In genomic region chr8:96680416-96681027, GRCm38 (mm10) we compare ENCODE assay signal across 14 mouse cellular contexts.
A peak's percentile ranks its signal among the peaks of the same experiment; 100 is the strongest.
DNase-seq lines count a peak whose midpoint lies in the region; ATAC-seq and TF ChIP-seq lines count a peak whose summit lies in the region.
"Had no signal": no experiment of that assay in that cellular context is flagged by ENCODE, and none has a peak within 500 bp of the region (broad histone marks: within the 10 kb centered on the region; RNA-seq: fewer than 3 reads in every experiment).

No protein-coding gene starts in this region.

- H3K4me1 ChIP-seq in forebrain, embryonic 15.5 days, result peaks cover 9% of the 10 kb centered on the region
- no peaks in the 10 kb centered on the region for H3K4me1 ChIP-seq in forebrain, embryonic 11.5 days (replicated peaks; ENCODE audit: control insufficient read depth, insufficient read depth, low read length)
- H3K4me1 ChIP-seq in hindbrain, postnatal 0 days (ENCODE audit: insufficient read depth, low read length), result no peaks in the 10 kb centered on the region
- H3K4me1 ChIP-seq in heart, embryonic 11.5 days (ENCODE audit: control insufficient read depth, insufficient read depth, low read length), result no peaks in the 10 kb centered on the region
- H3K4me1 ChIP-seq: embryonic facial prominence, embryonic 12.5 days had no signal

- no peaks in the 10 kb centered on the region for H3K9me3 ChIP-seq in forebrain, embryonic 15.5 days
- H3K9me3 ChIP-seq in forebrain, embryonic 11.5 days (ENCODE audit: control insufficient read depth, low read length), result no peaks in the 10 kb centered on the region
- no peaks in the 10 kb centered on the region for H3K9me3 ChIP-seq in hindbrain, postnatal 0 days (ENCODE audit: low read length)
- H3K9me3 ChIP-seq in heart, embryonic 11.5 days (replicated peaks; ENCODE audit: control insufficient read depth, low read length), result no peaks in the 10 kb centered on the region
- H3K9me3 ChIP-seq: embryonic facial prominence, embryonic 12.5 days had no signal

- H3K36me3 ChIP-seq in forebrain, embryonic 15.5 days, result no peaks in the 10 kb centered on the region
- no peaks in the 10 kb centered on the region for H3K36me3 ChIP-seq in forebrain, embryonic 11.5 days (ENCODE audit: control insufficient read depth, insufficient read depth, low read length)
- H3K36me3 ChIP-seq in hindbrain, postnatal 0 days (ENCODE audit: insufficient read depth, low read length), result no peaks in the 10 kb centered on the region
- no peaks in the 10 kb centered on the region for H3K36me3 ChIP-seq in heart, embryonic 11.5 days (ENCODE audit: control insufficient read depth, insufficient read depth, low read length)
- H3K36me3 ChIP-seq: embryonic facial prominence, embryonic 12.5 days had no signal

- H3K27me3 ChIP-seq in forebrain, embryonic 15.5 days, result no peaks in the 10 kb centered on the region
- no peaks in the 10 kb centered on the region for H3K27me3 ChIP-seq in forebrain, embryonic 11.5 days (ENCODE audit: control insufficient read depth, insufficient read depth, low read length)
- H3K27me3 ChIP-seq in hindbrain, postnatal 0 days (ENCODE audit: insufficient read depth, low read length), result no peaks in the 10 kb centered on the region
- H3K27me3 ChIP-seq in heart, embryonic 11.5 days (ENCODE audit: control insufficient read depth, insufficient read depth, low read length), result no peaks in the 10 kb centered on the region
- H3K27me3 ChIP-seq: embryonic facial prominence, embryonic 12.5 days had no signal

- no peak for TF ChIP-seq CTCF in hindbrain, postnatal 0 days (IDR thresholded peaks at IDR 0.05; ENCODE audit: low read depth)

- WGBS in forebrain, embryonic 15.5 days, result 55% methylated on average over 16 of the region's 16 CpGs
- WGBS in forebrain, embryonic 11.5 days, result 95% methylated on average over 16 of the region's 16 CpGs
- WGBS in hindbrain, postnatal 0 days, result 60% methylated on average over 16 of the region's 16 CpGs
- WGBS in heart, embryonic 11.5 days (ENCODE audit: insufficient replicate concordance), result 84% methylated on average over 16 of the region's 16 CpGs

- H3K4me3 ChIP-seq in forebrain, embryonic 15.5 days, result no peak overlapping the region
- no peak overlapping the region for H3K4me3 ChIP-seq in forebrain, embryonic 11.5 days (ENCODE audit: low read depth, low read length)
- no peak overlapping the region for H3K4me3 ChIP-seq in hindbrain, postnatal 0 days (ENCODE audit: low read length)
- no peak overlapping the region for H3K4me3 ChIP-seq in heart, embryonic 11.5 days (ENCODE audit: low read depth, low read length)
- H3K4me3 ChIP-seq: embryonic facial prominence, embryonic 12.5 days had no signal

- peak; percentile 96 for ATAC-seq in forebrain, embryonic 15.5 days (replicated peaks)
- no peak for ATAC-seq in forebrain, embryonic 11.5 days (replicated peaks; ENCODE audit: low FRiP score)
- peak; percentile 83 for ATAC-seq in hindbrain, postnatal 0 days
- ATAC-seq in heart, embryonic 11.5 days (replicated peaks; ENCODE audit: insufficient number of reproducible peaks, low FRiP score, low TSS enrichment), result no peak
- no peak for ATAC-seq in monocyte, adult 5-6 weeks (replicated peaks; ENCODE audit: insufficient number of reproducible peaks, low FRiP score, low TSS enrichment, poor library complexity, severe bottlenecking)

- no peak for DNase-seq in forebrain, embryonic 11.5 days (ENCODE audit: low spot score)
- DNase-seq in cerebellum, adult 11-12 months, result peak; percentile 6
- DNase-seq in hindbrain, postnatal 0 days (ENCODE audit: low spot score), result peak; percentile 76
- peak; percentile 91 for DNase-seq in left cerebral cortex, postnatal 4 days
- no peak for DNase-seq in adrenal gland, adult 2 months
- DNase-seq: adrenal gland, postnatal 10 days; B cell, adult 2 months; gastrocnemius, postnatal 10 days; heart, postnatal 4 days had no signal

- H3K9ac ChIP-seq in forebrain, embryonic 15.5 days (replicated peaks), result no peak overlapping the region
- H3K9ac ChIP-seq in forebrain, embryonic 11.5 days (ENCODE audit: low read length), result no peak overlapping the region
- no peak overlapping the region for H3K9ac ChIP-seq in hindbrain, postnatal 0 days (replicated peaks; ENCODE audit: low read length)
- no peak overlapping the region for H3K9ac ChIP-seq in heart, embryonic 11.5 days (ENCODE audit: low read depth, low read length)
- H3K9ac ChIP-seq: embryonic facial prominence, embryonic 12.5 days had no signal

- intact Hi-C loops in left cerebral cortex, postnatal 4 days (cut with DNase I), result no loop called here

- peak overlapping the region; percentile 38 for H3K27ac ChIP-seq in forebrain, embryonic 15.5 days (replicated peaks)
- no peak overlapping the region for H3K27ac ChIP-seq in forebrain, embryonic 11.5 days (ENCODE audit: low read depth, low read length)
- peak overlapping the region; percentile 36; the same call in 1 of the 2 replicates for H3K27ac ChIP-seq in hindbrain, postnatal 0 days
- H3K27ac ChIP-seq in heart, embryonic 11.5 days (ENCODE audit: low read depth, low read length), result no peak overlapping the region
- H3K27ac ChIP-seq: embryonic facial prominence, embryonic 12.5 days; stomach, postnatal 0 days had no signal

- H3K4me2 ChIP-seq in forebrain, embryonic 15.5 days (replicated peaks), result peak overlapping the region; percentile 24
- H3K4me2 ChIP-seq in forebrain, embryonic 11.5 days (ENCODE audit: low read depth, low read length, severe bottlenecking), result no peak overlapping the region
- H3K4me2 ChIP-seq in hindbrain, postnatal 0 days (ENCODE audit: low read depth, low read length), result peak overlapping the region; percentile 34
- H3K4me2 ChIP-seq in heart, embryonic 11.5 days, result no peak overlapping the region
- H3K4me2 ChIP-seq: embryonic facial prominence, embryonic 12.5 days had no signal

Comparison
In these comparisons a context has a peak if more than half of its experiments do, and no peak if none do; other contexts are left out.
1. ATAC-seq: peak in forebrain, embryonic 15.5 days (single experiment) and hindbrain, postnatal 0 days (single experiment); none in forebrain, embryonic 11.5 days (single experiment), heart, embryonic 11.5 days (single experiment) and monocyte, adult 5-6 weeks (single experiment).
2. H3K27ac ChIP-seq: peak in forebrain, embryonic 15.5 days (single experiment) and hindbrain, postnatal 0 days (single experiment); none in forebrain, embryonic 11.5 days (single experiment) and heart, embryonic 11.5 days (single experiment).
3. H3K4me2 ChIP-seq: peak in forebrain, embryonic 15.5 days (single experiment) and hindbrain, postnatal 0 days (single experiment); none in forebrain, embryonic 11.5 days (single experiment) and heart, embryonic 11.5 days (single experiment).
4. DNase-seq: peak in cerebellum, adult 11-12 months (single experiment), hindbrain, postnatal 0 days (single experiment) and left cerebral cortex, postnatal 4 days (single experiment); none in forebrain, embryonic 11.5 days (single experiment) and adrenal gland, adult 2 months (single experiment).